Mouse (Mus musculus): ENCODE data around the gene Dnah5.
A peak's percentile ranks its signal among the peaks of the same experiment; 100 is the strongest.

Dnah5 gene

DNA sequence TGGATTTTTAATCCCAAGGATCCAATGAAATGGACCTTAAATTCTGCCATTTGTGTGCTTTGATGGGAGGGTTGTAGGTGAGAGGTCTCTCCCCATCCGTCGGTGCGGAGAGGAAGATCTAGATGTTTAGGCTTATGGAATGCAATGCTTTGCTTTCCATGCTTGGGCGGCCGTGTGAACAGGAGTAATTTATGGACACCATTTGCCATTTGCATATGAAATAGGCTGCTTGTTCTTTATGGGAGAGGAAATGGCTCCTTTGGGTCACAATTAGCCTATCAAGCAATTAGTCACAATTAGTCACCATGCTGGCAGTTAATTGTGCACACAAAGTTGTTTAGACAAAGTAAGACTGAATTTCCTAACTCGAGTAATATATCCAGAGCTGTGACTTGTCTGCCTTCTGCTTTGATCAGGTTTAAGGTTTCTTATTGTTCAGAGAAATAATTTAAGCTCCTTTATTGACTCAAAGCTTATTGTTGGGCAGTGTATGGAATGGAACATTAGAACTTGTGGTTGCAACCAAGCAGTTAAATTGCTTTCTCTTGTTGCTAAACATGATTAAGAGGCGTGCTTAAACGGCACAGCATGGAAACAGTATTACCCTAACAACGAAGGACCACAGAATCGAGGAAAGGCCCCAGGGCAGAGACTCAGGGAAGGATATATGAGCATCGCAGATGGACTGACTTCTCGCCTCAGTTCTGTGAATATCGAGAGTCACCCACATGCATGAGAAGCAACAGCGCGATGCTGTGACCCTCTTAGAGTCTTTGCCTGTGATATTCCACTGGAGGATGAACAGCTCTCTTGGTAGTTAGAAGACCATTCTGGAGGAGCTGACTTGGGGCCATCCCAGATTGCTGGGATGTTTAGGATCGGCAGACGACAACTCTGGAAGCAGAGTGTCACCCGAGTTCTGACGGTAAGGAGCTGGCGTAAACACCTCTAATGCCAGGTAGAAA is at the start of gene Dnah5:
Dnah5 (plus strand) TSS at position 642 of the 965 bp plus-strand sequence.
- DNase-seq = no peak

- DNase-seq = peak; percentile 52
Measured at GRCm38 (mm10) chr15:28154822-28155501, 48.6 kb upstream of the Dnah5 start.

- peak; percentile 23 for DNase-seq
Measured at GRCm38 (mm10) chr15:28158771-28159489, 44.6 kb upstream of the Dnah5 start.

DNA sequence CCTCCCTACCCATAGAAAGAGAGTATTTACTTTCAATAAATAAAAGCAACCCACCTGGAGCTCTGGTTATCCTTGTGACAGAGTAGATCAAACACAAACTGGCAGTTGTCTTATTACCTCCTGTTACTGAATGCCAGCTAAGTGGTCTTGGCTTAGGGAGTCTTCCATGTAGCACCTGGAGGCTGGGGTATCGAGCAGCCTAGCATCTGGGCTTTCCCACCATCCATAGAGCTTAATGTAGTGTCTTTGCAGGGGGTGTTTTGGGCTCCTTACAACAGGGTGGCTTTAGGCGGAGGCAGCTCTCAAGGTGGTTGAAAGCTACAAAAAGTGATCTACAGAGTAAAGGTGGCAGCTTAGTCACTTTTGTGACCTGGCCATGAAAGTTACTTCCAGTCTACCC is 41.3 kb upstream of the Dnah5 start:
- DNase-seq = no peak

DNA sequence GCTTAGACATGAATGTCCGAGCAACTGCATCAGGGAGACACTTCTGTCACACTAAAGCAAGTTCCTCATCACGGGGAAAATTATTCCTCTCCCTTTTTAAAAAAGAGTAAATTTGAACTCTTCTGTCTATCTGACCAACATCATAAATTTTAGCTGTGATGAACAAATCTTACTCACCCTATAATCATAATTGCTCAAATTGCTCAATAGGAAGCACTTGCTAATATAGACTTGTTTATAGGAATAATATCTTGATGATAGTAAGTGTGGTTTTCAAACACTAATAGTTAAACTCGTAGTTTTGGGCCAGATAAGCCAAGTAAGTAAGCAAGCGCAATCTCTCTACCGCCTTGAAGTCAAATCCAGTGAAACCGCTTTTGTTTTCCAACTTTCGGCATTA is 38.3 kb upstream of the Dnah5 start:
- no peak for DNase-seq

DNA sequence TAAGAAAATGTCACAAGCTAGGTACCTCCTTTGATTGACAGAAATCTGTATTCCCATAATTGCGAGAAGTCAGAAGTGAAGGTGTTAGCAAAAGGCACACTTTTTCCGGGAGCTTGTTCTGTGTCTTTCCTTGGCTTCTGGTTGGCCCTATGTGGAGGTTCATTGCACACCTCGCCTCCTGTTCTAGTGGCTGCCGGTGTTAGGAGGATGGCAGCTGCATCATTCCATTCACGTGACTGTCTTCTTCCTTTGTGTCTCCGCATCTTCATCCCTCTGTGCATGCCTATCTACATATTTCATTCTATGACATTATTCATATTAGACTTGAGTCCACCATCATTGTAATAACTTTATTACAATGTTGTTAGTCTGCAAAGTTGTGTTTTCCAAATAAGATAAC is 37.5 kb upstream of the Dnah5 start:
- no peak for DNase-seq

GRCm38 (mm10) chr15:28178951-28179350 is 24.6 kb upstream of the Dnah5 start:
- DNase-seq = no peak

DNA sequence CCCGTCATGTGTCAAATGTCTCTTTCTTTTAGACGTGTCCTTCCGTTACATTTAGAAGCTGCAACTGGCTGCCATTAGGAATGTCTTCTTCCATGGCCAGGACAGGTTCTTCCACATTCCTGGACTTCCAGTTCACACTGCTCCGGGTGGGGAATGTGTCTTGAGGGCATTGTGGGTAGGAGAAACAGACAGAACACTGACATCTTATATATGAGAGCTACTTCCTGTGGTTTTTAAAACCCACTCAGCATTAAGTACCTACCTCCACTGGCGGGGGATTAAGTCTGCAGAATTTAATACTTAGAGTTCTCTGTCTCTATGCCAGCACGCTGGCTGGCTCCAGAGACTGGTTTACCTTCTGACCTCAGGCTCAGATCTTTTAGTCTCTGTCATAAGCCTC is 24.0 kb upstream of the Dnah5 start:
- no peak for DNase-seq

- DNase-seq = peak; percentile 54
Measured at GRCm38 (mm10) chr15:28181862-28182261, 21.7 kb upstream of the Dnah5 start.

DNA sequence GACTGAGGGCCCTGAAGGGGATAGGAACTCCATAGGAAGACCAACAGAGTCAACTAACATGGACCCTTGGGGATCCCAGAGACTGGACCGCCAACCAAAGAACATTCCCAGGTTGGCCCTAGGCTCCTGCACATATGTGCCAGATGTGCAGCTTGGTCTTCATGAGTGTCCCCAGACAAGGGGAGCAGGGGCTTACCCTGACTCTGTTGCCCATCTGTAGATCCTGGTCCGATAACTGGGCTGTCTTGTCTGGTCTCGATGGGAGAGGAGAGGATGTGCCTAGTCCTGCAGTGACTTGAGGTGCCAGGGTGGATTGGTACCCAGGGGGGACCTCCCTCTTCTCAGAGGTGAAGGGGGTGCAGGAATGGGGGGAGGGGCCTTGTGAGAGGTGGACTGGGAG is 21.0 kb upstream of the Dnah5 start:
- DNase-seq = no peak

DNA sequence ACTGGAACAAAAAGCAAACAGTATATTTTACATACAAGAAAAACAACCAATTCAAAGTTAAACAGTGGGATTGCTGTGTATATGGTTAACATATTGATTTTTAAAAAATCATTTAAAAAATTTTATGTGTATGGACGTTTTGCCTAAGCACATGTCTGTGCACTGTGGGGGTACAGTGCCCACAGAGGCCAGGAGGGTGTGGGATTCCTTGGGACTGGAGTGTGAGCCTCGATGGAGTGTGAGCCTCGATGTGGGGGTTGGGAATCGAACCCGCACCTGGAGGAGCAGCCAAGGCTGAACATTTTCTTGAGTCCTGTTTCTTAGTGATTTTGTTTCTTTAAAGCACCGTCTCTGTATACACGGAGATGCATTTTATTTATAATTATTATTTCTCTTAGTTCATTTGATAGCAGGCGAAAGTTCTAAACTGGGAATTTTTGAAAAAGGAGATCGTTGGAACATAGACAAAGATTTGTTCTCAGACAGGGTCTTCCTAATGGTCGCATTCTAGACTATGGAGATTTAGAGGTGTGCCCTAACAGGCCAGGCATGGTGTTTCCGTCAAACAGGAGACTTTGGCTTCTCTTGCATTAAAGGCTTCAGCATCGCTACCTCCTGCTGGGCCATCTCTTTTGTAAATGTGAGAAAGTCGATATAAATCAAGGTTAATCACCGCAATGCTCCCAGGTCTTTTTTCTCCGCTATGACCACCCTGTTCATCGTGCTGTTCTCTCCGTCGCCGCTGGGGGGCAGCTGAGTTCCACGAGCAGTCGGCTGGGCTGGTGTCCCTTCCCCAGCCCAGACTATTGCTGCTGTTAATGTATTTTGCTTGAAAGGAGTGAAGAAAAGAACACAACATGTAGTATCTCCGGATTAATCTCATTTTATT is 15.8 kb upstream of the Dnah5 start:
- peak; percentile 26 for DNase-seq

DNA sequence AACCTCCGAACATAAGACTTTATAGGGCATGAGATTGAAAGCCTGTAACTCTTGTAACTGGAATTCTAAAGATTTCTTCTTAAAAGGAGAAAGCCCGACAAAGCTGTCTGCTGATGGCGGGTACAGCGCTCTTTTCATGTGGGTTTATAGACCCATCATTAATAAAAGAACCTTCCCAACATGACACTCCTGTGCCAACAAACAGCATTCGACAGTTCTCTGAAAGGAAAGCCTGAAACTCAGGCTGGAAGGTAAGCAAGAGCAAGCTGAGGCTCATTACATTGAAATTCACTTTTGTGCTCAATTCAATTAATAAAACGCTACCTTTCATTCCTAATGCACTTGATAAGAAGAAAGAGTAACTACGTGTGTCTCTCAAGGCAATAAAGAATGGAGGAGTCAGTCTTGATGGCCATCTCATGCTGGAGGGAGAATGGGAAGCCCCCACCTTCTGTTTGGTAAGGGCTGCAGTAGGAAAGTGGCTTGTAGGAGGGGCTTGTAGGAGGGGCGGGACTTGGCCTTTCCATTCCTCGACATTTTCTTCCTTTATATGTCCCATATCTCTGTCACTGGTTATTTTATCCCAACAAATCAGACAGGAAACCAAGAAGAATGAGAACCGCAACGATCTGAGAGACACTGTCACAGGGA is 15.1 kb upstream of the Dnah5 start:
- no peak for DNase-seq

DNA sequence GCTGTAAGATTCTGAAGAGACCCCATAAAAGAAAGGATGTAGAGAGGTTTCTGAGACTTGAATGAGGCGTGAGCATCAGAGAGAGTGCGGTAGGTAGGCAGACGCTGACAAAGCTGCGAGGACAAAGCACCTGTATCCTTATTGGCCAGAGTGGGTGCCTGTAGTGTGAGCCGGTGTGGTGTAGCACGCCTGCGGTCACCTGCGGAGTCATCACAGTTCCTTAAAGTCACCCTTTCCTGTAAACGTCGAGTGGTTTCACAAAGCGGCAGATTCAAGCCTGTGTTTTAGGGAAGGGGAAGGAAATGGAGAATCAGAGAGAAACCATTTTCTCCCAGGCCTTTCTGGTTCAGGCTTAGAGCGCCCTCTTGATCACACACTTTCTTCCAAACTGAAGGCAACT is 13.9 kb upstream of the Dnah5 start:
- no peak for DNase-seq

DNA sequence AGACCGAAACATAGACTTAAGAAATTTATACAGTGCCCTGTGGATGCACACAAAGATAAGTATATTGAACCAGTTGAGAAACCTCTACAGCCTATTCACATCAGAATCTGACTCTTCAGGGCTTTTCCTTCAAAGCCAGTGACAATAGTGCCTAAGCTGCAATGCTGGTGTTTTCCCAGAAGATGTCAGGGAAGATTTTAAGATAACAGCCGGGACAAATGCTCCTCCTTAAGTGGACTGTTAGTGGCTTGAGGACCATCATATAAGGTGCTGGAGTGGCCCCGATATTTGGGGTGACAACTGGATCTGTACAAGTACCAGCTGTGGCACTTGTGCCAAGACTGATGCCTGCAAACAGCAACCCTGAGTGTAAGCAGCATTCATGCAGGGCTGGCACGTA is 4.9 kb upstream of the Dnah5 start:
- DNase-seq = no peak

GRCm38 (mm10) chr15:28204626-28205025 is 1.1 kb downstream of the Dnah5 start:
- no peak for DNase-seq

GRCm38 (mm10) chr15:28207545-28207944 is 4.0 kb downstream of the Dnah5 start:
- DNase-seq = no peak

DNA sequence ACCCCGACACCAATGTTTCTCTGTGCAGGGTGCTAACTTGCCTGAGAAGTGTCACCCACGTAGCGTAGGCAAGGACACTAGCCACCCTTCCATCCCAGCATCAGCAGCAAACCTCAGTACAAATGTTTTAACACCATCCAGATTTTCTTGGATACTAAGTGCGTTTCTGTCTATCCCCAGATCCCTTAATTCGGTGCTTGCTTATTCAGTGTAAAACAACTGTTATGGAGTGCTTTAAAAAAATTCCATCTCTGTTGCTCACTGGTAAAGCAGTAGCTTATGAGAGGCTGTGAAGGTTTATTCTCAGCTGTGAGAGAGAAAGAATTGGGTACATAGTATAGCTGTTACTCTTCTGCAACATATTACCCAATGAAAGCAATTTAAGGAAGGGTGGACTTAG is 9.5 kb downstream of the Dnah5 start:
- DNase-seq = no peak

- DNase-seq = no peak
Measured at GRCm38 (mm10) chr15:28216358-28216757, 12.8 kb downstream of the Dnah5 start.

- DNase-seq = no peak
Measured at GRCm38 (mm10) chr15:28227316-28227715, 23.8 kb downstream of the Dnah5 start.

DNA sequence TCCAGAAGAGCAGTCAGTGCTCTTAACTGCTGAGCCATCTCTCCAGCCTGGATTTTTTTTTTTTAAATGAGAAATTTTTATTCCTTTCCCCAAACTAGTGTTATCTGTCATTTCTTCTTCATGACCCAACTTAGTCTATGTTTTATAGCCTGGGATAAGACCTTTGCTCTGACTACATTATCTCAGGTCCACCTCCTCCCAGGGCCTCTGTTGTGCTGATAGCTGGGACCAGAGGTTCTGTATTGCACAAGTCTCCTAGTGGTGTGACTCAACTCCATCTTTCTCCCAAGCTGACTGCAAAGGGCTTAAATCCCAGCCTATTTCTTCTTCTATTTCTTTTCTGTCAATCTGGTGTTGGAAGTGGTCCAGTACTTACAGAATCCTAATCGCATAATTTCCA is 56.7 kb downstream of the Dnah5 start:
- DNase-seq = no peak

DNA sequence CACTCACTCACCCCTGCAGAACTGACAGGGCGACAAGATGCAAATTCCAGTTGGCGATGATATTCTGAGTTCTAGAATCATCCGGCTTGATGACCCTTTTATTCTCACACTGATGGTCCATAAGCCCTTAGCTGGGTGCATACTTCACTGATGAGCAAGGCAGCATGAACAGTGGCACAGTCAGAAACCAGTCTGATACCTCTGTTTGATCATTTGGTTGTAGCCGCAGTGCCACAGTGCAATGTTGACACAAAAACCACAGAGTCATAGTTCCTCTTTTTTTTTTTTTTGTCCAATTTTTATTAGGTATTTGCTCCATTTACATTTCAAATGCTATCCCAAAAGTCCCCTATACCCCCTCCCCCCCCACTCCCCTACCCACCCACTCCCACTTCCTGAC is 95.9 kb downstream of the Dnah5 start:
- DNase-seq = no peak

DNA sequence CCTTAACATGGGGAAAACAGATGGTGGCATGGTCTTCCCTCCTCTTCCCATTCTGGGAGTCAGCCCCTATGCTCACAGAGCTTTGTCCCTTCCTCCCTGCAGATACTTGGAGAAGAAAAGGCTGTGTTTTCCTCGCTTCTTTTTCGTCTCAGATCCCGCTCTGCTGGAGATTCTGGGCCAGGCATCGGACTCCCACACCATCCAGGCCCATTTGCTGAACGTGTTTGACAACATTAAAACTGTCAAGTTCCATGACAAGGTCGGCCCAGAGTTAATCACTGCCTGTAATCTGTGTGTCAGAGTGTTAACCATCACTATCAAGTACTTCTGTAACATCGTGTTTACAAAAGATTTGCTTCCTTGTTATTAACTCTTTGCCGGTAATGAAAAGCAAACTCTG is 103.6 kb downstream of the Dnah5 start:
- no peak for DNase-seq

Measured in layer of hippocampus, adult 9-11 months (tissue).